Mouse (Mus musculus) heart, adult 2 months (tissue): ENCODE results near the gene Tsc22d4. TPM values are rescaled to one million over a fixed set of nuclear protein-coding genes. Genes with fewer than 3 reads are reported as not detected.

ENCODE experiments used
- DNase-seq, 2 experiments: peaks; one replicate each; pipeline ENCODE4 v3.0.0; 2021
- H3K27ac ChIP-seq: fragments of 200-600 bp; 2 replicates; pipeline ENCODE4 v1.8.1; 2022
- H3K27me3 ChIP-seq: fragments of 200-500 bp; 2 replicates; pipeline ENCODE4 v1.6.1; 2012; ENCODE audit warnings: mild to moderate bottlenecking, low read length, inconsistent platforms, mixed read lengths; ENCODE audit not compliant: control insufficient read depth, insufficient read depth
- H3K36me3 ChIP-seq: fragments of 200-500 bp; 2 replicates; pipeline ENCODE4 v1.6.1; 2012; ENCODE audit warnings: low read length, inconsistent platforms; ENCODE audit not compliant: control insufficient read depth, insufficient read depth
- H3K4me1 ChIP-seq: fragments of 200-500 bp; 2 replicates; pipeline ENCODE4 v1.6.1; 2011; ENCODE audit warnings: low read length; ENCODE audit not compliant: control insufficient read depth, insufficient read depth
- H3K4me3 ChIP-seq: fragments of 200-600 bp; 2 replicates; pipeline ENCODE4 v1.8.1; 2022
- H3K79me2 ChIP-seq: fragments of 200-500 bp; replicated peaks from 2 replicates; pipeline ENCODE4 v1.6.1; 2012; ENCODE audit warnings: mild to moderate bottlenecking, inconsistent platforms, low read length, moderate library complexity, mixed read lengths; ENCODE audit not compliant: control insufficient read depth, insufficient read depth
- H3K9ac ChIP-seq: fragments of 200-500 bp; 2 replicates; pipeline ENCODE4 v1.6.1; 2012; ENCODE audit warnings: low read depth, mild to moderate bottlenecking, control low read depth, inconsistent platforms, low read length, mixed read lengths
- CTCF ChIP-seq: fragments of 200-600 bp; IDR thresholded peaks from 2 replicates; pipeline ENCODE4 v1.8.1; 2022; ENCODE audit warnings: antibody characterized with exemption, mild to moderate bottlenecking, moderate library complexity
- EP300 ChIP-seq: fragments of 200-500 bp; IDR thresholded peaks from 2 replicates; pipeline ENCODE4 v1.6.1; 2011; ENCODE audit warnings: low read depth, low read length, control low read depth; ENCODE audit not compliant: insufficient read depth
- POLR2A ChIP-seq: fragments of 200-500 bp; IDR thresholded peaks from 2 replicates; pipeline ENCODE4 v1.6.1; 2011; ENCODE audit warnings: mild to moderate bottlenecking, low read depth, low read length, control low read depth; ENCODE audit not compliant: insufficient read depth
- WGBS: fragments of 180-500 bp; shearing (Covaris S2); methylation state at CpG from one replicate; pipeline ENCODE4 v1.1.7; 2018; 5-methylcytosine and 5-hydroxymethylcytosine counted together
- intact Hi-C: fragments of 180-260 bp; cut with DNase I; formaldehyde crosslinking; loops from one replicate; pipeline ENCODE4 v1.15.1; 2025
- polyA plus RNA-seq: library from polyadenylated mRNA; depleted of rRNA; stranded (reverse); fragments of >200 nt; gene quantifications from 2 replicates; pipeline ENCODE4 v1.2.3, GENCODE M21; 2012
- total RNA-seq, 2 experiments: library from RNA; stranded (reverse); gene quantifications; 2 replicates each; pipeline ENCODE4 v1.2.3; 2021

Gene Tsc22d4
- total and polyA plus RNA-seq, 3 experiments: 251 to 258 (median 254) TPM

- DNase-seq: no peak
- TF ChIP-seq EP300 (no peak), CTCF (no peak)
- H3K4me3 ChIP-seq: no peak overlapping the region
- WGBS: 96% methylated on average over 2 of the region's 2 CpGs
- no peaks in the 10 kb centered on the region for H3K36me3 ChIP-seq
- intact Hi-C loops: no loop called here
- no peaks in the 10 kb centered on the region for H3K27me3 ChIP-seq
- no peak overlapping the region for H3K9ac ChIP-seq
- H3K79me2 ChIP-seq: no peaks in the 10 kb centered on the region
- peaks cover 1% of the 10 kb centered on the region; the same call in 1 of the 2 replicates for H3K4me1 ChIP-seq
- no peak overlapping the region for H3K27ac ChIP-seq
Measured at GRCm38 (mm10) chr5:137775587-137776290, 30.2 kb downstream of the Tsc22d4 start.

DNA sequence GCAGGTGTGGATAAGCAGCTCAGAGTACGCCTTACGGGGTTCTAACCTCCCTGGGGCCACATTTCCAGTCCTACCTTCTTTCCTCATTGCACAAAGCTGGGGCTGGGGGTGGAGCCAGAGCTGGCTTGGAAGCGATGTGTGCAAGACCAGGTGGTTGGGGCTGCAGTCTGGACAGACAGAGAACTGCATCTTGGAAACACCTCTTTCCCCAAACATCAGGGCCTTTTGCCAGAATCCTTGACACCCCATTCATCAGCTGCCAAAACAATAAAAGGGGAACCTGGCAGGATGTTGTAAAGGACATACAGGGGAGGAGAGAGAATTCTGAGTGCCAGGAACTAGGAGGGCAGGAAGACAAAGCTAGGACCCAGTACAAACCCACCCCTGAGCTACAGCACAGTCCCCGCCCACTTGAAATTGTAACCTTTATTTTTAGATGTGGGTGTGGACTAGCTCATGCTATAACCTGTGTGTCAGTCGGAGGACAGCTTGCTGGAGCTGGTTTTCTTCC lies 30.9 kb downstream of the Tsc22d4 start:
- Histone ChIP-seq H3K9ac (no peak overlapping the region), H3K27ac (no peak overlapping the region), H3K27me3 (no peaks in the 10 kb centered on the region), H3K4me3 (no peak overlapping the region), H3K4me1 (peaks cover 1% of the 10 kb centered on the region; the same call in 1 of the 2 replicates), H3K79me2 (no peaks in the 10 kb centered on the region), H3K36me3 (no peaks in the 10 kb centered on the region)
- TF ChIP-seq EP300 (no peak), CTCF (0 out of 2 replicates have a peak, but pooled peaks have one; percentile 2), POLR2A (no peak)
- intact Hi-C loops: no loop called here
- DNase-seq: no peak
- 28% methylated on average over 5 of the region's 5 CpGs for WGBS

DNA sequence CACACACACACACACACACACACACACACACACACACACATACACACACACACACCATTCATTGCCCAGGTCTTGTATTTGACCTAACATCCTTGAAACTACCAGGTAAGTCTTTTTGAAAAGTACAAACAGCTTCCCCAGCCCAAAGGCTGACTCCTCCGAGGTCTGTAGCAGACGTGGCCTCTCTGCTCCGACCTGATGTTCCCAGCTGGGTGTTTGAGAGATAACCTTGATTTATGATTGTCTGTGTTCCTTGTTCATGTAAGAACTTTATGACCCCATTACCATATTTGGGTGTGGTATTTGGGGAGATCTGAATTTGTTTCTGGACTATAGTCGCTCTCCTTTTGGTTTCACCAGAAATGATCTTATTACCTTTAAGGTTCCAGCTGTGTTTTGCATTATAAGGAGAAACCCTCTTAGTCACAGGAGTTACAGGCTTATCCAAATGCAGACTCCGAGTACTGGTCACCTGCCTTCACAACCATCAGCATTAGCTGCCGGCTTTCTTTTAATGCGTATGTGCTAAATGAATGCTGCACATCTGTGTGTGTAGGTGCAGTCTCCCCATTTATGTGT lies 31.8 kb downstream of the Tsc22d4 start:
- Histone ChIP-seq H3K79me2 (no peaks in the 10 kb centered on the region), H3K36me3 (no peaks in the 10 kb centered on the region), H3K27me3 (no peaks in the 10 kb centered on the region), H3K27ac (no peak overlapping the region), H3K4me3 (no peak overlapping the region), H3K9ac (no peak overlapping the region), H3K4me1 (peaks cover 1% of the 10 kb centered on the region; the same call in 1 of the 2 replicates)
- WGBS: 79% methylated on average over 7 of the region's 7 CpGs
- intact Hi-C loops: no loop called here
- DNase-seq: no peak
- TF ChIP-seq POLR2A (no peak), EP300 (no peak), CTCF (no peak)

DNA sequence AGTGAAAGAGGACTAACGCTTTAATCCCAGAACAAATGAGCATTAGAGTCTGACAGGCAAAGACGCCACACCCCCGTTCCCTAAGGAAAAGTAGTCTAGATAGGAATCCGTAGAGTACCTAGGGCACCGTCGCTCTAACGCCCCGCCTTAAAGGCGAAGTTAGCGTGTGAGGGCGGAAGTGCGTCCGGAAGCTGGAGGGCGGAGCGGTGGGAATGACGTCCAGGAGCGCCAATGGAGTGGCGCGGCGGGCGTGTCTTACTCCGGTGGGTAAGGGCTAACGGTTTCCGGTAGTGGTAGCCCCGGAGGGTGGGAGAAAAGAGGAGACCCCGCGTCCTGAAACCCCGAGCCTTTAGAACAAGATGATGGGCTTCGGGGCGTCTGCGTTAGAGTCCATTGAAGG lies 33.1 kb downstream of the Tsc22d4 start, which contains the start of gene Ppp1r35:
Gene Ppp1r35, plus strand, starts transcription at position 215 of the 400 bp plus-strand sequence.
- peak; percentile 97 to 99 for DNase-seq
- Histone ChIP-seq H3K4me1 (peaks cover 3% of the 10 kb centered on the region), H3K4me3 (peak within 1 kb of the TSS; percentile 70), H3K27me3 (no peaks in the 10 kb centered on the region), H3K9ac (peak within 1 kb of the TSS; percentile 82), H3K27ac (peak within 1 kb of the TSS; percentile 92), H3K36me3 (0 out of 2 replicates have a peak, but pooled peaks cover 3% of the 10 kb centered on the region), H3K79me2 (no peaks in the 10 kb centered on the region)
- peak; percentile 72 for TF ChIP-seq POLR2A
- no peak for TF ChIP-seq CTCF
- TF ChIP-seq EP300: 0 out of 2 replicates have a peak, but pooled peaks have one; percentile 70
- intact Hi-C loops: no loop called here
- WGBS: under 1% methylated on average over 31 of the region's 31 CpGs

DNA sequence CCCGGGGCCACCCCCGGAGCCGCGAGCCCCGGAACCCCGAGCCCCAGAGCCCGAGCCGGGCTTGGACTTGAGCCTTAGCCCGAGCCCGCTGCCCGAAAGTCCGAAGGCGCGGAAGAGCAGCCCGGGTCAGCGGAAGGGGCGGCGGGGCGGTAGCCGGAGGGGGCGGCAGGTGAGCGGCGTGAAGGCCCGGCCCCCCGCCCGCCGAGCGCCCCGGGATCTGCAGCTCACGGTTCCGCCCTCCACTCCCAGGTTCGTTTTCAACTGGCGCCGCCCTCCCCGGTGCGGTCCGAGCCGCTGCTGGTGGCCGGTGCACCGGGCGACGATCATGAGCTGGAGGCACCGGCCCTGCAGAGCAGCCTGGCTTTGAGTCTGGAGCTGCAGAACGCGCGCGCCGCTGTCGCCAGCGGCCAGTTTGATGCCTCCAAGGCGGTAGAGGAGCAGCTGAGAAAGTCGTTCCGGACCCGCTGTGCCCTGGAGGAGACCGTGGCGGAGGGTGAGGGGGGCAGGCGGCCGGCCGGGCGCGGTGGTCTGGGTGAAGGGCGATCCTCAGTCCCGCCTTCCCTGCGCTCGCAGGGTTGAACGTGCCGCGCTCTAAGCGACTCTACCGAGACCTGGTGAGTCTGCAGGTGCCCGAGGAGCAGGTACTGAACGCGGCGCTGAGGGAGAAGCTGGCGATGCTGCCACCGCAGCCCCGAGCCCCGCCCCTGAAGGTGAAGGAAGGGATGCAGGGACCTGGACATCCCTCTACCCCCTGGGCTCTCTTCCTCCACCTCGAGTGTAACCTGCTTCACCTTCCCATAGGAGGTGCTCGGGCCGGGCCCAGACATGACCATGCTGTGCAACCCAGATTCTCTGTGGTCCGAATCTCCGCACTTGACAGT lies 33.8 kb downstream of the Tsc22d4 start:
- 1% methylated on average over 82 of the region's 83 CpGs for WGBS
- intact Hi-C loops: no loop called here
- H3K4me1 ChIP-seq: peaks cover 9% of the 10 kb centered on the region
- H3K9ac ChIP-seq: peak overlapping the region; percentile 82
- H3K27ac ChIP-seq: peak overlapping the region; percentile 92
- no peak for TF ChIP-seq EP300
- no peak for TF ChIP-seq POLR2A
- TF ChIP-seq CTCF: no peak
- H3K4me3 ChIP-seq: peak overlapping the region; percentile 70
- peak in 1 of 2 experiments; percentile 38 for DNase-seq
- no peaks in the 10 kb centered on the region for H3K27me3 ChIP-seq
- H3K36me3 ChIP-seq: peaks cover 9% of the 10 kb centered on the region
- H3K79me2 ChIP-seq: peaks cover under 1% of the 10 kb centered on the region; the same call in 1 of the 2 replicates
